Mouse (Mus musculus): Measurements from ENCODE around the gene Ist1. TPM values are rescaled to one million over a fixed set of nuclear protein-coding genes. Genes with fewer than 3 reads are reported as not detected.
A peak's percentile ranks its signal among the peaks of the same experiment; 100 is the strongest.

Ist1 gene
- polyA plus RNA-seq, 1 experiment from 2014 or later, result 103 TPM

DNA sequence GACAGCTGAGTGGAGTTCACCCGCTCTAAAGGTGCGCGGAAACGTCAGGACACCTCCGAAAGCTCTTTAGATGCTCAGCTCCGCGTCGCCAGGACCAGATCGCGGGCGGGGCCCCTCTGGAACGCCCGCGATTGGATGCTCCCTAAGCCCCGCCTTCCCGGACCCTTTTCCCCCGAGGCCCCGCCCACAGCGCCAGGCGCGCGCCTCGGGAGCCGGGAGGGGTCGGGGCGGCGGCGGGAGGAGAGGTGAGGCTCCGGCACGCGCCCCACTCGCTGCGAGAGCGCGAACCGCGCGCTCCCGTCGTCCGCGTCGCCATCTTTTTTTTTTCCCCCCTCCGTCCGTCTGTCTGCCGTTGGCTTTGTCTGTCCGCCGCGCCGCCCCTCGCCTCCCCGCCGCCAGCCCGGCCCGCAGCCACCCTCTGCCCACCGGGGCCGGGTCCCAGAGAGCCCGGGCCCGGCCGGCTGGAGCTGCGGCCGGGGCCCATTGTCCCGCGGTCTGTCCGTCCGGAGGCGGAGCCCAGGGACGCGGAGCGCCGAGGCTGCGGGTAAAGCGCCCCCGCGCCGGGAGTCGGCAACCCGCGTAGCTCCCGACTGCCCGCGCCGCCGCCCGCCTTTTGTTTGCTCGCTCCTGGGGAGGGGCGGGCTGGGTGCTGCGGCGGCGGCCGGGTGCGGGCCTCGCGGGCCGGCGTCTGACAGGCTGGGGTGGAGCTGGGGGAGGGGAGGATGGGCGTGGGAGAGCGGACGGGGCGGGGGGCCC lies 12.4 kb upstream of the Ist1 start, which contains the start of gene Zfp821:
Gene Zfp821 (plus strand): TSS at position 227 of the 756 bp plus-strand sequence.
- H3K27ac ChIP-seq, result peak within 1 kb of the TSS; percentile 100
- DNase-seq (ENCODE audit: low spot score), result peak; percentile 93
- under 1% methylated on average over 85 of the region's 100 CpGs for WGBS
- peaks cover 4% of the 10 kb centered on the region; the same call in 1 of the 2 replicates for H3K27me3 ChIP-seq (ENCODE audit: insufficient read depth, poor library complexity, severe bottlenecking)
- H3K9me3 ChIP-seq, result no peaks in the 10 kb centered on the region
- H3K4me1 ChIP-seq, result peaks cover 22% of the 10 kb centered on the region
- H3K4me3 ChIP-seq, result peak within 1 kb of the TSS; percentile 97
- peaks cover 30% of the 10 kb centered on the region for H3K36me3 ChIP-seq

DNA sequence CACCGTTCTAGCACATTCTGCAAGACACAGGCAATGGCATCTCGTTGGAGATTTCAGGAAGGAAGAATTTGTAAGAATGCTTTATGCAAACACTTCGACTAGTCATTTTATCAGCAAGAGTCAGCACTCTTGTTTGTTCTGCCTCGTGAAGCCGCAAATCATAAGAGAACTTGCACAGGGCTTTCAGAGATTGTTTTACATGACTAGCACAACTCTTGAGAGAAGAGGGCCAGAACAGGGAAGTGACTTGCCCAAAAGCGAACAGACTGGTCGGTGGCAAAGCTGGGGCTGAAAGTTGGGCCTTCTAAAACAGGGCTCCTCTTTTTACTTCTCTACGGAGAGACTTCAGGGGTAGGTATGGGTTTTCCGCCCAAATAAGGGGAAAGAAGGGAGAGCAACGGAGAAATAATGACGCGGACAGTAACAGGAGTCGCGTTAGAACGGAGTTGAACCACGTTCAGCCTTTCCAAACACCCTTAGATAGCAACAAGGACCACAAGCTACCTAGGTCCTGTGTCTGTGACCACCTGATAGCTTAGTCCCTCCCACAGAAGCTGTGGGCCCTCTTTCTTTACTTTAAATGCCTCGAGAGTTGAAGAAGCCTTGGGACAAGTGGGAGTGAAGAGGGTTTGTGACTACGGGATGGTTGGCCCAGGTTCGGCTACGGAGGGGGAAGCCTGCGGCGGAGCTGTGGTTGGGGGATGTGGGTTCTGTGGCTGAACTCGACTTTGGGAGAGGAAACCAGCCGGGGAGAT lies 11.7 kb upstream of the Ist1 start:
- Histone ChIP-seq H3K36me3 (peaks cover 22% of the 10 kb centered on the region), H3K9me3 (no peaks in the 10 kb centered on the region), H3K27ac (peak overlapping the region; percentile 100), H3K4me3 (peak overlapping the region; percentile 97), H3K4me1 (peaks cover 22% of the 10 kb centered on the region), H3K27me3 (ENCODE audit: insufficient read depth, poor library complexity, severe bottlenecking) (peaks cover 4% of the 10 kb centered on the region; the same call in 1 of the 2 replicates)
- peak; percentile 45 for DNase-seq (ENCODE audit: low spot score)
- WGBS, result 8% methylated on average over 24 of the region's 24 CpGs

DNA sequence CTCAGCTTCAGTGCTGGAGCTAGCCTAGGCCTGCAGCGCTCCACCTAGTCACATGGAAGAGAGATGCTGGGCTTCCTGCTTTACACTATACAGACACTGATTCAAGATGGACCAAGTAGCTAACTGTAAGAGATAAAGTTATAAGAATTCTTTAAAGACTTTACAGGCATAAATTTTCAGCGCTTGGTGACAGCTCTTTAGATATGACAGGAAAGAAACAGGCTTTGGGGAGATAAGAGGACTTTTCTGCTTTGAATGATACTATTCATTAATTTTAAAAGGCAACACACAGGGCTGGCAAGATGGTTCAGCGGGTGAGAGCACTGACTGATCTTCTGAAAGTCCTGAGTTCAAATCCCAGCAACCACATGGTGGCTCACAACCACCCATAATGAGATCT lies 5.4 kb upstream of the Ist1 start:
- Histone ChIP-seq H3K27ac (no peak overlapping the region), H3K4me1 (peaks cover 4% of the 10 kb centered on the region; the same call in 1 of the 2 replicates), H3K36me3 (no peaks in the 10 kb centered on the region), H3K9me3 (no peaks in the 10 kb centered on the region), H3K4me3 (no peak overlapping the region), H3K27me3 (ENCODE audit: insufficient read depth, poor library complexity, severe bottlenecking) (peaks cover 4% of the 10 kb centered on the region; the same call in 1 of the 2 replicates)
- no peak for DNase-seq (ENCODE audit: low spot score)
- WGBS, result 57% methylated on average over 3 of the region's 3 CpGs

DNA sequence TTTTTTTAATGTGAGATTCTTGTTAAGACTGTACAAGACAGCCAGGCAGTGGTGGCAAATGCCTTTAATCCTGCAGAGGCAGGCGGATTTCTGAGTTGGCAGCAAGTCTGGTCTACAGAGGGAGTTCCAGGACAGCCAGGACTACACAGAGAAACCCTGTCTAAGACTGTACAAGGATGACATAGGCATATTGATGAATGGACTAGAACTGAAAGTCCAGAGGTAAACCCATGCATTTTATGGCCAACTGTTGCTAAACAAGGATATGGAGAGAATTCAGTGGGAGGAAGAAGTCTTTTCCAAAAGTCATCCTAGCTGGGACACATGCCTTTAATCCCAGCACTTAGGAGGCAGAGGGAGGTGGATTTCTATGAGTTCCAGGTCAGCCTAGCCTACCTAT lies 4.7 kb upstream of the Ist1 start:
- WGBS, result 64% methylated on average over 1 of the region's 1 CpGs
- Histone ChIP-seq H3K27me3 (ENCODE audit: insufficient read depth, poor library complexity, severe bottlenecking) (peaks cover 3% of the 10 kb centered on the region; the same call in 1 of the 2 replicates), H3K27ac (no peak overlapping the region), H3K9me3 (no peaks in the 10 kb centered on the region), H3K4me1 (peaks cover 4% of the 10 kb centered on the region; the same call in 1 of the 2 replicates), H3K36me3 (no peaks in the 10 kb centered on the region), H3K4me3 (no peak overlapping the region)
- no peak for DNase-seq (ENCODE audit: low spot score)

DNA sequence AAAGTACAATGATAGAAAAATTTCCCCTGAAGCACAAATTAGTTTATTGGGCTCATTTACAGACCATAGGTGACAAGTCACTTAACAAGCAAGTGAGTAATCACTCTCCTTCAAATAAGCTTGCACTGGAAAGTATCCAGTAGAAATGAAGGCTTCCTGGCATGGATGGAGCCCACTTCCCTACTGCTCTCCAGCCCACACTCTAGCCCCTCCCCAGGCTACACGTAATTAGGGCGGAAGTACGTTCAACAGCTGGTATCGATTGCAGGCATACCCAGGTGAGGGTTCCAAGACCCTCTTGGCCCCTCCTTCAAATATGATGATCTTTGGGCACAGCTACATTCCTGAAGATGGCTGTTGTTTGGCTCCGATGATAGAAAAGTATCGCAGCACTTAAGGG lies 1.1 kb upstream of the Ist1 start:
- Histone ChIP-seq H3K36me3 (peaks cover 6% of the 10 kb centered on the region; the same call in 1 of the 2 replicates), H3K9me3 (no peaks in the 10 kb centered on the region), H3K4me3 (peak overlapping the region; percentile 99; the same call in 1 of the 2 replicates), H3K27ac (no peak overlapping the region), H3K4me1 (peaks cover 15% of the 10 kb centered on the region), H3K27me3 (ENCODE audit: insufficient read depth, poor library complexity, severe bottlenecking) (no peaks in the 10 kb centered on the region)
- WGBS, result 59% methylated on average over 6 of the region's 6 CpGs
- no peak for DNase-seq (ENCODE audit: low spot score)

DNA sequence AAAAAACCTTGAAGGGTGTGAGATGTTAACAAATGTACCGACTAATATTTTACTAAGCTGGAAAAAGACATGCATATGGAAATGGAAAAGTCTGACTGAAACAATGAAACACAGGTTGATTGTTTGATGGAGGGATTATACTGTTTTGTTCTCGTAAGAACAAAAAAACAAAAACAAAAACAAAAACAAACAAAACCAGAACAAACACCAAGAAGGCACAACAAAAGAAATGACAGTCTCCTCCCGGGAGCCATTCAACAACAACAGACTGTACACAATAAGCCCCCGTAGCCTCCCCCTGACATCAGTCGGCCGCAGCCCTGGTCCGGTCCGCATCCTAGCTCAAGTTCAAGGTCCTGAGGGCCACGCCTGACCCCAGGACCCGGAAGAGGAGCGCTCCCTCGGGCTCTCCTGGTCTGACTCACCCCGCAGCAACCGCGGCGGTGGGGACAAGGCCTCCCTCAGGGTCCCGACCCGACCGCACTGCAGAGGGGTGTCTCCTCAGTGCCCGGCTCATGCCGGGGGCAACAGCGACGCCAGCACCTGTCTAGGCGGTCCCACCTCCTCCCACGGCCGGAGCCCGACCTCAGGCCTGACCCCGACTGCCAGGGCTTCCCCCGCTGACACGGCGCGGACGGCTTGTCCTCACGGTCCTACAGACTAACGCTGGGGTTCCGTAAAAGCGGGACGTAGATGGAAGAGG lies 466 bp downstream of the Ist1 start:
- Histone ChIP-seq H3K4me3 (peak overlapping the region; percentile 99), H3K27ac (peak overlapping the region; percentile 96), H3K27me3 (ENCODE audit: insufficient read depth, poor library complexity, severe bottlenecking) (no peaks in the 10 kb centered on the region), H3K9me3 (no peaks in the 10 kb centered on the region), H3K36me3 (peaks cover 10% of the 10 kb centered on the region; the same call in 1 of the 2 replicates), H3K4me1 (peaks cover 15% of the 10 kb centered on the region)
- WGBS, result 1% methylated on average over 38 of the region's 38 CpGs
- peak; percentile 84 for DNase-seq (ENCODE audit: low spot score)

DNA sequence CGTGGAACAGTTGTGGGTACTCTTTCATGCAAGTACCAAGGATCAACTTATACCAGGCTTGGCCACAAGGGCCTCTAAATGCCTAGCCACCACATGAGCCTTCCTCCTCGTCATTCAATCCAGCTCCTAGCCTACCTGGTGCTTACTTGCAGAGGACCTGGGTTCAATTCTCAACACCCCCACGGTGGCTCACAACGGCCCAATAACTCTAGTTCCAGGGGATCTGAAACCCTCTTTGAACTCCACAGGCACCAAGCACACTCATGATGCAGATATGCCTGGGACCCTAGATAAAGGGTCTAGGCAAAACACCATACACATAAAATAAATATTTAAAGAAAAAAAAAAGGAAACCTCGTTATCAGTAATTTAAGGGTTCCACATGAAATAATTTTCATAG lies 1.3 kb downstream of the Ist1 start:
- Histone ChIP-seq H3K27ac (peak overlapping the region; percentile 96; the same call in 1 of the 2 replicates), H3K9me3 (no peaks in the 10 kb centered on the region), H3K36me3 (peaks cover 10% of the 10 kb centered on the region; the same call in 1 of the 2 replicates), H3K4me1 (peaks cover 15% of the 10 kb centered on the region), H3K27me3 (ENCODE audit: insufficient read depth, poor library complexity, severe bottlenecking) (no peaks in the 10 kb centered on the region), H3K4me3 (peak overlapping the region; percentile 99)
- DNase-seq (ENCODE audit: low spot score), result peak; percentile 72
- WGBS, result 58% methylated on average over 5 of the region's 5 CpGs

DNA sequence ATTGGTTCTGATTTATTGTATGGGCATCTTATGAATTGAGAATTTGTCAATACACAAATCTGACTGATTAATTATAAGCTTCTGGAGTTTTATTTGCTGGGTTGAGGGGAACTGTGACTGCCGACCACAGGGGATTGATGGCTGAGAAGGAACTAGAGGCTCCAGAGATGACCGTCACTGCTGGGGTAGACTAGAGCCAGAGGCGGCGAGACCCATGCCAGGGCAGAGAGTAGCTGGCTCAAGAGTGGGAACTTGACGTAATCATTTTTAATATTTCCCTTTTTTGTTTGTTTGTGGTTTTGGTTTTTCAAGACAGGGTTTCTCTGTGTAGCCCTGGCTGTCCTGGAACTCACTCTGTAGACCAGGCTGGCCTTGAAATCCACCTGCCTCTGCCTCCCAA lies 5.8 kb downstream of the Ist1 start:
- Histone ChIP-seq H3K27ac (no peak overlapping the region), H3K4me3 (no peak overlapping the region), H3K4me1 (peaks cover 11% of the 10 kb centered on the region), H3K36me3 (peaks cover 24% of the 10 kb centered on the region), H3K27me3 (ENCODE audit: insufficient read depth, poor library complexity, severe bottlenecking) (no peaks in the 10 kb centered on the region), H3K9me3 (no peaks in the 10 kb centered on the region)
- 93% methylated on average over 5 of the region's 5 CpGs for WGBS
- no peak for DNase-seq (ENCODE audit: low spot score)

DNA sequence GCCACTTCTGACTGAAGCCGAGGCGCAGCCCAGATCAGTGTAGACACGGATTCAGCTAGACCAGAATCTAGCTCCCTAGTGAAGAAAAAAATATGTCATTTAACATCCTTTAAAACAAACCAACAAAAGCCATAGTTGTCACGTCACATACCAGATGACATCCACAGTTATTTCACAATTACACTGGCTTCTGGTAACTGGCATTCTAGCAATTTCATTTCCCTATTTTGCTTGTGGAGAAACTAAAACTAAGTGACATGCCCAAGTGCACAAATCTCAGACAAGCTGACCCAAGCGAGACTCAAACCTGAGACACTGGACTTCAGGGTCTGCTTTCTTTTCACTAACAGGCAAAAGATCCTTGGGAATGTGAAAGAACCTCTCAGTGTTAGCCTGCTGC lies 10.9 kb downstream of the Ist1 start:
- 97% methylated on average over 5 of the region's 5 CpGs for whole genome bisulfite sequencing

DNA sequence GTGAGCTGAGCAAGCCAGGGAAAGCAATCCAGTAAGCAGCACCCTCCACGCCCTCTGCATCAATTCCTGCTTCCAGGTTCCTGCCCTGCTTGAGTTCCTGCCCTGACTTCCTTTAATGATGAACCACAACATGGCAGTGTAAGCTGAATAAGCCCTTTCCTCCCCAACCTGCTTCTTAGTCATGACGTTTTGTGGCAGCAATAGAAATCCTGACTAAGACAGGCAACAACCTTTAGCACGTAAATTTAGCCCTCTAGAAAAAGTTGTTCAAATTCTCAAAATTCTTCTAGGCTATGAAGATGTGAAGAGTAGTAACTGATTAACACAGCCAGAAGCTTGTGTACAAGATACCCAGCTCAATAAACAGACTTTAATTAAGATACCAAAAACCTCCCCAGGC lies 11.5 kb downstream of the Ist1 start:
- DNase-seq (ENCODE audit: low spot score), result no peak
- WGBS, result 80% methylated on average over 3 of the region's 3 CpGs
- no peak overlapping the region for H3K27ac ChIP-seq
- no peaks in the 10 kb centered on the region for H3K27me3 ChIP-seq (ENCODE audit: insufficient read depth, poor library complexity, severe bottlenecking)
- no peak overlapping the region for H3K4me3 ChIP-seq
- peaks cover 68% of the 10 kb centered on the region for H3K36me3 ChIP-seq
- H3K4me1 ChIP-seq, result no peaks in the 10 kb centered on the region
- no peaks in the 10 kb centered on the region for H3K9me3 ChIP-seq

More for the DNA sequence above, 10.9 kb downstream of the Ist1 start:
- H3K36me3 ChIP-seq, result peaks cover 62% of the 10 kb centered on the region
- no peak overlapping the region for H3K27ac ChIP-seq
- DNase-seq (ENCODE audit: low spot score), result no peak
- H3K4me3 ChIP-seq, result no peak overlapping the region
- no peaks in the 10 kb centered on the region for H3K4me1 ChIP-seq
- no peaks in the 10 kb centered on the region for H3K9me3 ChIP-seq
- H3K27me3 ChIP-seq (ENCODE audit: insufficient read depth, poor library complexity, severe bottlenecking), result no peaks in the 10 kb centered on the region

DNA sequence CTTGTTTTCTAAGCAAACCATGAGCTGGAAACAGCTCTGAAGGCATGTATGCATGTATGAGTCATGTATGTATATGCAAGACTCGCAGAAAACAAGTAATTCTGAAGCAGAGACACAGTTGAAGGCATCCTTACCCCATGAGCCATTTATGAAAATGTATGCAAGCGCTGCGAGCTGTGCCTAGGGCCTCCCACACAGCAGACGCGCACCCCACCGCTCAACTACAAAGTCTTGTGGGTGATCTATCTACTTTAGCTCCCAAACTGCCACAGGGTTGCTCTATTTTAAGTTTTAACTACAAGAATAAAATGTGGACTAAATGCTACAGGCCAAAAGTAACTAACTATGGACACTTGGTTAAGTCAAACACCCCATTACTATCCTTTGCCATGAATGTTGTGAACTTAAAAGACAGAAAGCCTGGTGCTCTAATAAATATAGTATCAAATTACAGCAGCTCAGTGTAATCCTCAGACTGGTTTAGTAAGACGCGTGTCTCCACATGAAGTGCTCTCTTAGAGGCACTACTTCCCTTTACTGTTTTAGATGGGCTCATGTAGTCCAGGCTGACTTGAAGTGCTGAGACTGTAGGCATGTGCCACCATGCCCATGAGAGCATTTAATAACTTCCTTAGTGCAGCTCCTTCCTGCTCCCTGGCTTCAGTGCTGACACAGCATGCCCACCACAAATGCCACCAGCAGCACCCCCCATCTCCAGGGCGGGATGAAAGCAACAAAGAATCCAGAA lies 17.0 kb downstream of the Ist1 start:
- Histone ChIP-seq H3K4me3 (no peak overlapping the region), H3K27ac (no peak overlapping the region), H3K4me1 (no peaks in the 10 kb centered on the region), H3K27me3 (ENCODE audit: insufficient read depth, poor library complexity, severe bottlenecking) (no peaks in the 10 kb centered on the region), H3K9me3 (no peaks in the 10 kb centered on the region), H3K36me3 (peaks cover 97% of the 10 kb centered on the region)
- WGBS, result 97% methylated on average over 9 of the region's 9 CpGs
- no peak for DNase-seq (ENCODE audit: low spot score)

DNA sequence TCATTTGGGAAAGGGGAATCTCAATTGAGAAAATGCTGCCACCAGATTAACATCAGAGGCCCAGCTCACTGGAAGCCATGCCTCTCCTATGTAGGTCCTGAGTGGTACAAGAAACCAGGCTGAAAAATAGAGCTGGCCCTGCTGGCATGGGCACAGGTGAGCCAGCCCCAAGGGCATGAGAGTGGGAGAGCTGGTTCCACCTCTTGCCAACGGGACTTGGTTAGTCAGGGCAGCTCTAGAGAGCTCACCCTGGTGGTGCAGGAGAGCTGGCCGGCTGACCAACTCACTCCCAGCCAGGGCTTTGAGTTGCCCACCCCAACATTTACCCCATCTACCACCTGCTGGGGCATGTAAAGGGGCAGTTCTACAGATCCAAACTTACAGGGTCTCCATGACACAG lies 19.5 kb downstream of the Ist1 start:
- H3K36me3 ChIP-seq, result peaks cover 96% of the 10 kb centered on the region
- no peak for DNase-seq (ENCODE audit: low spot score)
- no peaks in the 10 kb centered on the region for H3K4me1 ChIP-seq
- no peaks in the 10 kb centered on the region for H3K27me3 ChIP-seq (ENCODE audit: insufficient read depth, poor library complexity, severe bottlenecking)
- no peaks in the 10 kb centered on the region for H3K9me3 ChIP-seq
- 89% methylated on average over 2 of the region's 2 CpGs for WGBS
- H3K4me3 ChIP-seq, result no peak overlapping the region
- no peak overlapping the region for H3K27ac ChIP-seq
